10 mouse cellular contexts compared by ENCODE assay signal in the genomic region with DNA sequence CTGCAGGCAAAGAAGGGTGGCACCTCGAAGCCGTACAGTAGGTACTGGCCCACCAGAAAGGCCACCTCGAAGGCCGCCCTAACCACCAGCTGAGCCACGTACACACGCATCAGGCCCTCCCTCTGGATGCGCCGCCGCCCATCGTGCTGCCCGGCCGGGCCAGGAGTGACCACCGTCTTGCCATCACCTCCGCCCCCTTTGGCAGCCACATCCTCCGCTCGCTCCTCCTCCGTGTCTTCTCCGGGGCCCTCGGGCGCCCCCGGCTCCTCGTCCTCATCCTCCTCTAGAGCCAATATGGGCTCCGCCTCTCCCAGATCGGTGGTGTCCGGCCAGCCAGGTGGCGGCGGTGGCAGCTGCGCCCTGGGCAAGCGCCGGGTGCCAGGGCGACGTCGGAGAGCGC. TPM values are rescaled to one million over a fixed set of nuclear protein-coding genes. Genes with fewer than 3 reads are reported as not detected.
DNase-seq lines count a peak whose midpoint lies in the region; ATAC-seq and TF ChIP-seq lines count a peak whose summit lies in the region.
"Had no signal": no experiment of that assay in that cellular context is flagged by ENCODE, and none has a peak within 500 bp of the region (broad histone marks: within the 10 kb centered on the region; RNA-seq: fewer than 3 reads in every experiment).

No protein-coding gene starts in this region.

- 0 out of 2 replicates have a peak, but pooled peaks have one; percentile 16 for ATAC-seq in heart, postnatal 0 days (ENCODE audit: insufficient read depth, low read depth)
- ATAC-seq in midbrain, postnatal 0 days (ENCODE audit: low FRiP score), result no peak
- no peak for ATAC-seq in intestine, embryonic 15.5 days
- no peak for ATAC-seq in stomach, embryonic 15.5 days (ENCODE audit: insufficient read depth, low FRiP score, low read depth)

- peak overlapping the region; percentile 54 for H3K4me2 ChIP-seq in heart, postnatal 0 days (ENCODE audit: low read depth, low read length)
- no peak overlapping the region for H3K4me2 ChIP-seq in midbrain, postnatal 0 days (ENCODE audit: low read depth, low read length, poor library complexity, severe bottlenecking)
- peak overlapping the region; percentile 46 for H3K4me2 ChIP-seq in intestine, embryonic 15.5 days (replicated peaks)
- peak overlapping the region; percentile 45 for H3K4me2 ChIP-seq in stomach, embryonic 15.5 days

- no peaks in the 10 kb centered on the region for H3K9me3 ChIP-seq in heart, postnatal 0 days (replicated peaks; ENCODE audit: control insufficient read depth, low read length)
- no peaks in the 10 kb centered on the region for H3K9me3 ChIP-seq in midbrain, embryonic 10.5 days (replicated peaks)
- no peaks in the 10 kb centered on the region for H3K9me3 ChIP-seq in midbrain, postnatal 0 days (ENCODE audit: low read length)
- H3K9me3 ChIP-seq in intestine, embryonic 15.5 days, result no peaks in the 10 kb centered on the region
- no peaks in the 10 kb centered on the region for H3K9me3 ChIP-seq in stomach, embryonic 15.5 days

- H3K4me1 ChIP-seq in heart, postnatal 0 days (ENCODE audit: control insufficient read depth, insufficient read depth), result peaks cover 13% of the 10 kb centered on the region; the same call in 1 of the 2 replicates
- peaks cover 9% of the 10 kb centered on the region for H3K4me1 ChIP-seq in midbrain, embryonic 10.5 days
- H3K4me1 ChIP-seq in midbrain, postnatal 0 days (ENCODE audit: insufficient read depth, low read length), result no peaks in the 10 kb centered on the region
- peaks cover 6% of the 10 kb centered on the region; the same call in 1 of the 2 replicates for H3K4me1 ChIP-seq in intestine, embryonic 15.5 days (replicated peaks)
- H3K4me1 ChIP-seq in stomach, embryonic 15.5 days, result peaks cover 9% of the 10 kb centered on the region

- WGBS in heart, postnatal 0 days, result 7% methylated on average over 33 of the region's 34 CpGs
- WGBS in midbrain, embryonic 10.5 days, result 6% methylated on average over 34 of the region's 34 CpGs
- 12% methylated on average over 32 of the region's 34 CpGs for WGBS in midbrain, postnatal 0 days
- 7% methylated on average over 32 of the region's 34 CpGs for WGBS in intestine, embryonic 15.5 days
- WGBS in stomach, embryonic 15.5 days, result 9% methylated on average over 34 of the region's 34 CpGs

- H3K36me3 ChIP-seq in heart, postnatal 0 days (replicated peaks; ENCODE audit: control insufficient read depth, insufficient read depth, low read length), result no peaks in the 10 kb centered on the region
- no peaks in the 10 kb centered on the region for H3K36me3 ChIP-seq in midbrain, embryonic 10.5 days
- no peaks in the 10 kb centered on the region for H3K36me3 ChIP-seq in midbrain, postnatal 0 days (ENCODE audit: insufficient read depth, low read length)
- no peaks in the 10 kb centered on the region for H3K36me3 ChIP-seq in intestine, embryonic 15.5 days
- H3K36me3 ChIP-seq in stomach, embryonic 15.5 days, result no peaks in the 10 kb centered on the region

- no peak for TF ChIP-seq EP300 in heart, postnatal 0 days (IDR thresholded peaks at IDR 0.05; ENCODE audit: low read depth)

- H3K4me3 ChIP-seq in heart, postnatal 0 days (ENCODE audit: low read depth, low read length), result peak overlapping the region; percentile 34
- H3K4me3 ChIP-seq in midbrain, embryonic 10.5 days, result peak overlapping the region; percentile 26; the same call in 1 of the 2 replicates
- no peak overlapping the region for H3K4me3 ChIP-seq in midbrain, postnatal 0 days (ENCODE audit: low read depth, low read length)
- peak overlapping the region; percentile 20; the same call in 1 of the 2 replicates for H3K4me3 ChIP-seq in intestine, embryonic 15.5 days (replicated peaks)
- H3K4me3 ChIP-seq in stomach, embryonic 15.5 days (replicated peaks), result peak overlapping the region; percentile 24; the same call in 1 of the 2 replicates

- no peak overlapping the region for H3K27ac ChIP-seq in heart, postnatal 0 days (ENCODE audit: low read depth)
- H3K27ac ChIP-seq in midbrain, embryonic 10.5 days (replicated peaks), result no peak overlapping the region
- no peak overlapping the region for H3K27ac ChIP-seq in midbrain, postnatal 0 days (ENCODE audit: low read depth, low read length)
- H3K27ac ChIP-seq in intestine, embryonic 15.5 days, result no peak overlapping the region
- no peak overlapping the region for H3K27ac ChIP-seq in stomach, embryonic 15.5 days

- no peak for TF ChIP-seq CTCF in heart, postnatal 0 days (IDR thresholded peaks at IDR 0.05; ENCODE audit: low read depth)
- TF ChIP-seq CTCF in midbrain, postnatal 0 days (IDR thresholded peaks at IDR 0.05), result no peak

- intact Hi-C loops in heart, postnatal 25 days (cut with DNase I), result no loop called here

- no peak overlapping the region for H3K9ac ChIP-seq in heart, postnatal 0 days (replicated peaks; ENCODE audit: low read depth, low read length)
- no peak overlapping the region for H3K9ac ChIP-seq in midbrain, postnatal 0 days (replicated peaks; ENCODE audit: low read length, poor library complexity, severe bottlenecking)
- no peak overlapping the region for H3K9ac ChIP-seq in intestine, embryonic 15.5 days
- no peak overlapping the region for H3K9ac ChIP-seq in stomach, embryonic 15.5 days

- peaks cover 46% of the 10 kb centered on the region for H3K27me3 ChIP-seq in heart, postnatal 0 days (ENCODE audit: control insufficient read depth, insufficient read depth, low read length)
- H3K27me3 ChIP-seq in midbrain, embryonic 10.5 days (ENCODE audit: low read depth, poor library complexity, severe bottlenecking), result peaks cover 62% of the 10 kb centered on the region
- peaks cover 44% of the 10 kb centered on the region for H3K27me3 ChIP-seq in midbrain, postnatal 0 days (ENCODE audit: insufficient read depth, low read length)
- peaks cover 53% of the 10 kb centered on the region for H3K27me3 ChIP-seq in intestine, embryonic 15.5 days (replicated peaks)
- H3K27me3 ChIP-seq in stomach, embryonic 15.5 days (replicated peaks), result peaks cover 57% of the 10 kb centered on the region

- peak; percentile 1 for DNase-seq in heart, postnatal 0 days (ENCODE audit: low spot score)
- DNase-seq in heart, postnatal 25 days (ENCODE audit: low spot score), result no peak
- DNase-seq in midbrain, embryonic 10.5 days (ENCODE audit: low spot score), result no peak
- DNase-seq in midbrain, postnatal 0 days (ENCODE audit: low spot score), result no peak
- no peak for DNase-seq in layer of hippocampus, adult 9-10 months (ENCODE audit: low spot score)
- DNase-seq: cerebellum, adult 11-12 months; thymus, postnatal 4 days had no signal

RNA-seq across cellular contexts. Expression of a gene that starts 6.1 kb away (rescaled TPM):
- 0.08 and 0.12 TPM in 2 replicates for total RNA-seq in heart, postnatal 0 days (2014; rRNA removed; ENCODE audit: low replicate concordance)
- polyA plus RNA-seq in heart, postnatal 0 days (2015; fragmentation: Nextera tagmentation; extraction: Ambion mirVana), result 0.63 and 0.75 TPM in 2 replicates
- total RNA-seq in heart, postnatal 25 days (2021), result 1 to 10 TPM in 1 of 2 experiments, under 1 TPM in 1; 0.98 to 1.5 TPM
- polyA plus RNA-seq in midbrain, embryonic 10.5 days (2016; fragmentation: Nextera tagmentation; extraction: Ambion mirVana), result not detected in 2 replicates
- 0.38 and 0.99 TPM in 2 replicates for total RNA-seq in midbrain, postnatal 0 days (2014; rRNA removed)
- 0.27 and 0.44 TPM in 2 replicates for polyA plus RNA-seq in midbrain, postnatal 0 days (2015; fragmentation: Nextera tagmentation; extraction: Ambion mirVana)
- 1.1 and 1.3 TPM in 2 replicates for polyA plus RNA-seq in intestine, embryonic 15.5 days (2015; fragmentation: Nextera tagmentation; extraction: Ambion mirVana)
- polyA plus RNA-seq in stomach, embryonic 15.5 days (2015; fragmentation: Nextera tagmentation; extraction: Ambion mirVana), result 1.2 and 1.7 TPM in 2 replicates
- total RNA-seq: neutrophil, adult 5-6 weeks had no signal

RNA-seq across cellular contexts. Expression of a gene that starts 13.4 kb away (rescaled TPM):
- 10.2 and 12.4 TPM in 2 replicates for total RNA-seq in heart, postnatal 0 days (2014; rRNA removed; ENCODE audit: low replicate concordance)
- polyA plus RNA-seq in heart, postnatal 0 days (2015; fragmentation: Nextera tagmentation; extraction: Ambion mirVana), result 10.7 and 11.0 TPM in 2 replicates
- total RNA-seq in heart, postnatal 25 days (2021), result 10 to 100 TPM; 15.1 to 16.1 TPM
- 5.2 and 5.4 TPM in 2 replicates for polyA plus RNA-seq in midbrain, embryonic 10.5 days (2016; fragmentation: Nextera tagmentation; extraction: Ambion mirVana)
- total RNA-seq in midbrain, postnatal 0 days (2014; rRNA removed), result 8.1 and 14.3 TPM in 2 replicates
- 9.2 and 10.4 TPM in 2 replicates for polyA plus RNA-seq in midbrain, postnatal 0 days (2015; fragmentation: Nextera tagmentation; extraction: Ambion mirVana)
- polyA plus RNA-seq in intestine, embryonic 15.5 days (2015; fragmentation: Nextera tagmentation; extraction: Ambion mirVana), result 6.6 and 8.0 TPM in 2 replicates
- 6.2 and 7.7 TPM in 2 replicates for polyA plus RNA-seq in stomach, embryonic 15.5 days (2015; fragmentation: Nextera tagmentation; extraction: Ambion mirVana)

RNA-seq across cellular contexts. Expression of a gene that starts 15.1 kb away (rescaled TPM):
- total RNA-seq in heart, postnatal 0 days (2014; rRNA removed; ENCODE audit: low replicate concordance), result 47.5 and 60.3 TPM in 2 replicates
- polyA plus RNA-seq in heart, postnatal 0 days (2015; fragmentation: Nextera tagmentation; extraction: Ambion mirVana), result 138 and 146 TPM in 2 replicates
- total RNA-seq in heart, postnatal 25 days (2021), result 10 to 100 TPM; 85.4 to 92.6 TPM
- 98.5 and 115 TPM in 2 replicates for polyA plus RNA-seq in midbrain, embryonic 10.5 days (2016; fragmentation: Nextera tagmentation; extraction: Ambion mirVana)
- 125 and 141 TPM in 2 replicates for total RNA-seq in midbrain, postnatal 0 days (2014; rRNA removed)
- polyA plus RNA-seq in midbrain, postnatal 0 days (2015; fragmentation: Nextera tagmentation; extraction: Ambion mirVana), result 289 and 314 TPM in 2 replicates
- 109 and 126 TPM in 2 replicates for polyA plus RNA-seq in intestine, embryonic 15.5 days (2015; fragmentation: Nextera tagmentation; extraction: Ambion mirVana)
- 115 and 121 TPM in 2 replicates for polyA plus RNA-seq in stomach, embryonic 15.5 days (2015; fragmentation: Nextera tagmentation; extraction: Ambion mirVana)

RNA-seq across cellular contexts. Expression of a gene that starts 25.4 kb away (rescaled TPM):
- total RNA-seq in heart, postnatal 0 days (2014; rRNA removed; ENCODE audit: low replicate concordance), result 174 and 187 TPM in 2 replicates
- polyA plus RNA-seq in heart, postnatal 0 days (2015; fragmentation: Nextera tagmentation; extraction: Ambion mirVana), result 196 and 199 TPM in 2 replicates
- total RNA-seq in heart, postnatal 25 days (2021), result 100 to 1,000 TPM; 118 to 122 TPM
- polyA plus RNA-seq in midbrain, embryonic 10.5 days (2016; fragmentation: Nextera tagmentation; extraction: Ambion mirVana), result 116 and 131 TPM in 2 replicates
- total RNA-seq in midbrain, postnatal 0 days (2014; rRNA removed), result 65.0 and 80.6 TPM in 2 replicates
- polyA plus RNA-seq in midbrain, postnatal 0 days (2015; fragmentation: Nextera tagmentation; extraction: Ambion mirVana), result 104 and 112 TPM in 2 replicates
- 101 and 103 TPM in 2 replicates for polyA plus RNA-seq in intestine, embryonic 15.5 days (2015; fragmentation: Nextera tagmentation; extraction: Ambion mirVana)
- 84.4 and 90.4 TPM in 2 replicates for polyA plus RNA-seq in stomach, embryonic 15.5 days (2015; fragmentation: Nextera tagmentation; extraction: Ambion mirVana)

RNA-seq across cellular contexts. Expression of a gene that starts 31.2 kb away (rescaled TPM):
- total RNA-seq in heart, postnatal 0 days (2014; rRNA removed; ENCODE audit: low replicate concordance), result 1.6 TPM in 1 of 2 replicates, not detected in the other
- polyA plus RNA-seq in heart, postnatal 0 days (2015; fragmentation: Nextera tagmentation; extraction: Ambion mirVana), result 19.9 and 21.4 TPM in 2 replicates
- total RNA-seq in heart, postnatal 25 days (2021), result 1 to 10 TPM; 8.3 to 8.7 TPM
- polyA plus RNA-seq in midbrain, embryonic 10.5 days (2016; fragmentation: Nextera tagmentation; extraction: Ambion mirVana), result 46.8 and 52.2 TPM in 2 replicates
- total RNA-seq in midbrain, postnatal 0 days (2014; rRNA removed), result 7.0 and 7.3 TPM in 2 replicates
- 25.5 and 28.3 TPM in 2 replicates for polyA plus RNA-seq in midbrain, postnatal 0 days (2015; fragmentation: Nextera tagmentation; extraction: Ambion mirVana)
- 29.1 and 30.2 TPM in 2 replicates for polyA plus RNA-seq in intestine, embryonic 15.5 days (2015; fragmentation: Nextera tagmentation; extraction: Ambion mirVana)
- 27.7 and 29.2 TPM in 2 replicates for polyA plus RNA-seq in stomach, embryonic 15.5 days (2015; fragmentation: Nextera tagmentation; extraction: Ambion mirVana)
